Mouse (Mus musculus) testis, postnatal 14 days (tissue): ENCODE data around the gene Tmem231.
"Not testable (repeated sequence)": the region's sequence is repeated elsewhere in the genome, so short reads cannot be mapped to it uniquely, and the experiment has no call there.

Source experiments
- DNase-seq: peaks from one replicate; pipeline ENCODE4 v3.0.0; 2021; ENCODE audit warnings: low spot score

Tmem231 gene

DNA sequence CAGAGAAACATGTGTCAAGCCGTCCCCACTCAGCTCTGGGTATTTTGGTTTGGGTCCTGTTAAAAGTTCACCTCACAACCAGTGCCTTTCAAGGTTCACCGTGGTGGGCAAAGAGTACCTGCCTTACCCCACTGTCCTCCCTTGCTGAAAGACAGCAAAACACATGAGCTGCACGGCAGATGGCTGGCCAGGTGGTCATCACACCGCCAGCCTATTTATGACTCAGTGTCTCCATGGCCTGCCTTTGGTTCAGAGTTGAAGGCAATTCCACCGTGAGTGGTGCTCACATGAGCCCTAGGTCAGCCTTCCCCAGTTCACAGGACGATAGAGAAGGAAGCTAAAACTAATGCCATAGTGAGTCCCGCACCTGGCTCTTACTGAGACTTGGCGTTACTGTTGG lies 14.3 kb upstream of the Tmem231 start:
- no peak for DNase-seq

DNA sequence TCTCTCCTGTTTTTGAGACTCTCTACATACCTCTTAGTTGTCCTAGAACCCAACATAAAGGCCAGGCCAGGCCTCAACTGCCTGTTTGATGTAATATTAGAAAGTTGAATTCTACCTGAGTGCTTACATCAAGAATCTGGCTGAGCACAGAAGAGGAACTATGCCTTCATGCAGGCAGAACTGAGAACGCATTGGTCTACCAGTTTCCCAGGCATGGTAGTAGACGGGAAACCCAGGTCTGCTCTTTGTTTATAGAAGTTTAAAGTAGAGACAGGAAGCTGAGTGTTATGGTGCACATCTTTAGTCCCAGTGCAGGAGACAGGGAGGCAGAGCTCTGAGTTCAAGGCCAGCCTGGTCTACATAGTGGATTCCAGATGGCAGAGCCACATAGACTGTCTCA lies 13.5 kb upstream of the Tmem231 start:
- DNase-seq: no peak

DNA sequence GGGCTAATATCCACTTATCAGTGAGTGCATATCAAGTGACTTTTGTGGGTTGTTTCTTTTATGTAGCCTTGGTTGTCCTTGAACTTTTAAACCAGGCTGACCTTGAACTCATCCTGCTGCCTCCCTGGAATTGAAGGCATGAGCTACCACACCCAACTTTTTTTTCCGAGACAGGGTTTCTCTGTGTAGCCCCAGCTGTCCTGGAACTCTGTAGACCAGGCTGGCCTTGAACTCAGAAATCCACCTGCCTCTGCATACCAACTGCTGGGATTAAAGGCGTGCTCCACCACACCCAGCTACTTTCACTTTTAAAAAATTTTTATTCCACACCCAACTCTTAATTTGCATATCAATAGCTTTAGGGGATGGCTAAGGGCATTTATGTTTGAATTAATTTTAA lies 9.9 kb upstream of the Tmem231 start:
- DNase-seq: no peak

DNA sequence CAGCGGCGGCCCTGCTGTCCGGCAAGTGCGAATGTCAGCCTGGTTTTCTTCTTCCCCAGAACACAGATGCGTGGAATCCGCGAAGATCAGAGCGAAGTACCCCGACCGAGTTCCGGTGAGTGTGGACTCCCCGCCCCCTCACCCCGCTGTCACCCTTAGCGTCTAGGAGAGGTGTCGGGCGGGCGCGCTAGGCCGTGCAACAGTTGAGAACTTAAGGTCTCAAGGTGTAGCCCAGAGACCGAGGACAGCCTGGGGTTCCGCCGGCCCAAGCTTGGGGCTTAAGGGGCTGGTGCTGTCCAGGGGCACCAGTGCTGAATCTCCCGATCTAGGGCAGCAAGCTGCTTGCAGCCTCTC lies 7.4 kb upstream of the Tmem231 start:
- DNase-seq: peak; percentile 57

DNA sequence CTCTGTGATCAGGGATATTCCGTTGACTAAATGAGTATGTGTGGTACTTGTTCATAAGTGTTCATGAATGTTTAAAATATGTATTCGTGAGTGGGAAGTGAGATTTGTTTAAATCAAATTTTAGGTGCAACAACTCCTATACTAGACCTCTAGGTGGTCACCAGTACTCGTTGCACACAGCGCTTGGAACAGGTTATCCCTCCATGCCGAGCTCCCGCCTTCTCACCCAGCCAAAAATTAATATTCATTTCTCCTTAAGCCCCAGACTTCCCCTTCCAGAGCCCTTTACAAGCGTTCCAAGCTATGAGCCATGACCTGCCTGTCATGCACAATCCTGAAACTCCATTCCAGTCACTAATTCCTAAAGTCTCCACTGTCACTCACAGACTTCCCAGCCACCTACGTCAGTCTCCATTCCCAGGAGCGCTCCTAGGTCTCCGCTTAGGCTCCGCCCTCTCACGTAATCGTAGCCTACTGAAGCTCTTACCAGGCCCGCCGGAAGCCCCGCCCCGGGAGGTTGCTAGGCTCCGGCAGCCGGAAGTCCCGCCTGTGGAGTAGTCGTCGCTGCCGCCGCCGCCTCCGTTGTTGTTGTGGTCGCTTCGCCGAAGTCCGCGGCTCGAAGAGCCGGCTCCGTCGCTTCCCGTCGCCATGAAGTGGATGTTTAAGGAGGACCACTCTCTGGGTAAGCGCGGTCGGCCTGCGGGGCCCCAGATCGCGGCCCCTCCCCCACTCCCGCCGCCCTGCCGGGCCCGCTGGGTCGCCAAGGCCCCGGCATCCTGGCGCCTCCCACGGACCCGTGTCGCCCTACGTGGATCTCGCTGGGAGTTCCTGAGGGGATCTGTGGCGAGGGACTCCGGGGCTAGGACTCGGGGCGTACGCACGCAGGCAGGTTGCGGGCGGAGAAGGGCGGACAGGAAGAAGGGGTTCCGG lies 6.8 kb upstream of the Tmem231 start, which contains the start of gene Gabarapl2:
TSS of gene Gabarapl2 (plus strand) at position 533 of the 930 bp plus-strand sequence.
- DNase-seq: peak; percentile 96

DNA sequence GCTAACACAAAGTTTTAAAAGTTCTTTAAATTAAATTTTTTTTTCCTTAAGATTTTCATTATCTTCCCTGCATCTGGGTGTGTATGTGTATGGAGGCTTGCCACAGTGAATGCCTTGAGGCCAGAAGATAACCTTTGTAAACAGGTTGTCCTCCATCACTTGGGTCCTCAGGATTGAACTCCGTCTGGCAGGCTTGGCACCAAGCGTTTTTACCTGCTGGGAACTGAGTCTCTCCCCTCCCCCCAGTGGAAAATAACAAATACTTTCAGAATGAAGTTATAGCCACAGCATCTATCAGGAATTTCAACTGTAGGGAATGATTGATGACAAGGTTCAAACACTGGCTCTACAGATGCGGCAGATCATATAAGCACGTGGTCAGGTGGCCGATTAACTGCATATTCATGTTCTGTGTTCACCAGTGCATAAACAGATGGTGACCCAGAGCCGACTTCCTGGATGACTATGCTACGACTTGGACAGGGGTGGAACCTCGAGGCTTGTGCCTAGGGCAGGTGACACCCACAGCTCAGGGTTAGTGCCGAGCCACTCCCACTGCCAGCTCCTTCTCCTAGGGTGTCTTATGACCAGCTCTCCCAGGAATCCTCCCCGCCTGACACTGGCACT lies 5.9 kb upstream of the Tmem231 start:
- DNase-seq: peak; percentile 53

DNA sequence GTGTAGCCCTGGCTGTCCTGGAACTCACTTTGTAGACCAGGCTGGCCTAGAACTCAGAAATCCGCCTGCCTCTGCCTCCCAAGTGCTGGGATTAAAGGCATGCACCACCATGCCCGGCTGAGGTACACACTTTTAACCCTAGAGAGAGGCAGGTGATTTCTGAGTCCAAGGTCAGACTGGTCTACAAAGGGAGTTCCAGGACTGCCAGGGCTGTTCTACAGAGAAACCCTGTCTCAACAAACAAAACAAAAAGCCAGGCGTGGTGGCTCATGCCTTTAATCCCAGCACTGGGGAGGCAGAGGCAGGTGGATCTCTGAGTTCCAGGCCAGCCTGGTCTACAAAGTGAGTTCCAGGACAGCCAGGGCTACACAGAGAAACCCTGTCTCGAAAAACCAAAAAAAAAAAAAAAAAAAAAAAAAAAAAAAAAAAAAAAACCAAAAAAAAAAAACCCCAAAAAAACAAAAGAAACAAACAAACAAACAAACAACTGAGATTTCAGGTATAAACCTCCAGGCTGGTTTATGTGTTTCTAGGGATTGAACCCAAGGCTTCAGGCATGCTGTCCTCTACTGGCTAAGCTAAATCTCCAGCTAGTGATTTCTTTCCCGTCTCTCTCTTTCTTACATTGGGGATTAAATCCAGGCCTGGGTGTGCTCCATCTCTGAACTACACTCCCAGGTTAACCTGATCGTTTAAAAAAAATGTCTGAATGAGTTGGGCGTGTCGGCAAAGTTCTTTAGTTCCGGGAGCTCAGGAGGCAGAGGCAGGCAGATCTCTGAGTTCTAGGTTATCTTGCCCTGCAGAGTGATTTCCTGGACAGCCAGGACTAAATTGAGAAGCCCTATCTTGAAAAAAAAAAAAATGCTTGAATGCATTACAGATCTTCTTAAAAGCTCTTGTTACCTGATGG lies 4.7 kb upstream of the Tmem231 start:
- DNase-seq: not testable (repeated sequence)

DNA sequence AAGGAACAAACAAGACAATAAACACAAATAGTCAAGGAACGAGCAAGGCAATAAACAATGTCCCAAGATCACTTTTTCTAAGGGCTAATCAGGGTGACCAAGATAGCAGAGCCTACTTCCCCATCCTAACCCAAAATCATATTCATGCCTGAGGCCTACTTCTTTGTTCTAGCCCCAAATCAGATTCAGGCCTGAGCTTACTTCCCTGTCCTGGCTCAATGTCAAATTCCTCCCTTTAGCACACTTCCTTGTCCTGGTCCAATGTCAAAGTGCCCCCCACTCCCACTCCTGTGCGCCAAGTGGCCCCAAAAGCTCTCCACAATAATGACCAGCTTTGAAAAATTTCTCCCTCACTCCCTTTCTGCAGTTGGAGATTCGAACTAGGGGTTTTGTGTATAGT lies 3.5 kb upstream of the Tmem231 start:
- DNase-seq: no peak

DNA sequence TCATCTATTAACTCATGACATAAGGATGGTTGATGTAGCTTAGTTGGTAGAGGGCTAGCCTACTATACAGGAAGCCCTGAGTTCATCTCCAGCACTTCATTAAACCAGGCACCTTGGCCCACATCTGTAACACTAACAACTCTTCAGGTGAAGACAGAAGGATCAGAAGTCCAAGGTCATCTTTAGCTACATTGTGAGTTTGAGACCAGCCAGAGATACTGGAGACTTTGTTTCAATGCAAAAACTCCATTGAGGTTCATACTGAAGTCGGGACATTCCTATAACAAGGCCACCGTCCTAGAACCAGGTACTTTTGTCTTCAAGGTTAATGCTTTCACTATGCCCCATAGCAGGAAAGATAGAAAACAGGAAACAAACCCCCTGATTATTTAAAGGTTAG lies 520 bp upstream of the Tmem231 start:
- DNase-seq: no peak

DNA sequence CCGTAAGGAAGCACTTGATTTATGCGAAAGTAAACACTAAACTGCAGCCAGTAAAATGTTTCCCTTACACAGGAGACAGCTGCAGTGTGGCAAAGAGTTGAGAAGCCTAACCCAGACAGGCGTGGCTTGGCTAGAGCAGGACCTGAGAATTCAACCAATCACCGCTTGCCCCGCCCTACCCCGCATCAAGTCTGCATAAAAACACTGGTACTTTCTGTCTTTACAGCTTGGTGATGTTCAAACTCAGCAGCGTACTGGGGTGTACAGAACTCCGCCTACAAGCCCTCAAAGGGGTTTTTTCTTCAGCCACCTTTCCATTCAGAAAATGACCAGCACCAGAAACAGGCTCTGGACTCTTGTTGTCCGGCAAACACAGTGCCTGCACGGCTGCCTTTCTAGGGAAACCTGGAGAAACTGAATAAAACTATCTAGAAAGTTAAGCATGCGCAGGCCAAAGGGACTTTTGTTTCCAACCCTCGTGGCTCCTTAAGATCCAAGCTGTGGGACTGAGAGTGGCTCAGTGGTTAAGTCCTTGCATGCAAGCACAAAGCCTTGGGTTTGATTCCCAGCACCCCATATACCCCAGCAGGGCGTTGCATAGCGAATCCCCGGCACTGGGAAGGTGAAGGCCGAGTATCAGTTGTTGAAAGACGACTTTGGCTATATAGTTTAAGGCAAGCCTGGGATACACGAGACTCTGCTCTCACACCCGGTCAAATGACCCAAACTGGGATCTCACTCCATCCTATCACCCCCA lies 923 bp downstream of the Tmem231 start:
- peak; percentile 71 for DNase-seq

DNA sequence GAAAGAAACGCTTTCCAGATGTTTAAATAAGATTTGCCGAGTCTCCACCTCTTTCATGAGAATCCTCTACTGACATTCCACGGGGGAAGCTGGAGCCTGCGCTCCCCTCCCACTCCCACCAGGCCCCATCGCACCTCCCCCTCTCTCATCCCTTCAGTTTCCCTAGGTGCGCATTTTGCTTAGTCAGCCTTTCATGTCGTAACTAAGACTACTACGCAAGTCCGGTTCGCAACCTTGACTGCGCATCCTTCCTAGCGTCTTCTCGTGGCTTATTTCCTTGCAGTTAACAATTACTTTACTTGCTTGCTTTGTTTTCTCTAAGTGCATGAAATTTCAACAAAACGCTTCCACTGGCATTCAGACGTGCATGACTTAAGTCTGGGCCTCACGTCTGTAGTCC lies 2.0 kb downstream of the Tmem231 start:
- no peak for DNase-seq

DNA sequence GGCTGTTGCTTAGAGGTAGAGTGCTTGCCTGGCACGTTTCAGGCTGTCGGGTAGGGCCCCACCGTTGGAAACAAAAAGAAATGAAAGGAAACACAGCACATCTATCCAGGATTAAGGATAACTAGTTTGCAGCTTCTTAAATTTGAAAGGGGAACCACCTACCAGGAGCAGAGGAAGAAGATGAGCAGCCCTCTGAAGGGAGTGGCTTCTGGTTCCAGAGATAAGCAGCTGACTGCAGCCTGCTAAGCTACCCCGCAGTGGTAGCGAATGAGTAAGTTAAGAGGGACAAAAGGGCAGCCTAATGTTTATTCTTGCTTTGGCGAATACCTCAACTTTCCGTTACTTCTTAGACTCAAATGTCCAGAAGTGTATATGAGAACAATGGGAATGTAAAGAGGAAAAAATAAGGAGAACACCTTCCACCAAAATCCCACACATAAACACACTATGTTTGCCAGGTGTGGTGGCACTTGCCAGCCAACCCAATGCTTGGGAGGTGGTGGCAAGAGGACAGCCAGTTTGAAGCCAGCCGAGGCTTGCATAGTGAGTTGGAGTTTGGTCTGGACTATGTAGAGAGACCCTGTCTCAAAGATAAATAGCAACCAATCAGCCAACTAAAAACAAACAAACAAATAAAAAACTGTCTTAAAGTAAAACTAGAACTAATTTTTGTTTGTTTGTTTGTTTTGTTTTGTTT lies 3.9 kb downstream of the Tmem231 start:
- DNase-seq: no peak

DNA sequence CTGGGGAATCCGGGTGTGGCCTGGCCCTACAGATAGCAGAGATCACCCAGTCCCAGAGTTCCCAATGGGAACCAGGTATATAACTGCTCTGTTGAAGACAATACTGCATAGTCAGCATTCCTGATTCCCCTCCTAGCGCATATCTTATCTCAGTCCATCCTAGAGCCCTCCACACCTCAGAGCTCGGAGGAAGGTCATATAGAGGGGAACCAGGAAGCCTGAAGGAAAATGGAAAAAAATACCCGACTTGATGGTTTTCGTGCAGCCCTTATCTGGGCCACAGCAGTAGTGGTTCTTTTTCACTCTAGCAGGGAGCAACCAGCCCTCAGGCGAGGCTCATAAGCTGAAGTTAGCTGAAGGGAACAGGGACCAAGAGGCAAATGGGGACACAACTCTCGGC lies 8.7 kb downstream of the Tmem231 start:
- no peak for DNase-seq

DNA sequence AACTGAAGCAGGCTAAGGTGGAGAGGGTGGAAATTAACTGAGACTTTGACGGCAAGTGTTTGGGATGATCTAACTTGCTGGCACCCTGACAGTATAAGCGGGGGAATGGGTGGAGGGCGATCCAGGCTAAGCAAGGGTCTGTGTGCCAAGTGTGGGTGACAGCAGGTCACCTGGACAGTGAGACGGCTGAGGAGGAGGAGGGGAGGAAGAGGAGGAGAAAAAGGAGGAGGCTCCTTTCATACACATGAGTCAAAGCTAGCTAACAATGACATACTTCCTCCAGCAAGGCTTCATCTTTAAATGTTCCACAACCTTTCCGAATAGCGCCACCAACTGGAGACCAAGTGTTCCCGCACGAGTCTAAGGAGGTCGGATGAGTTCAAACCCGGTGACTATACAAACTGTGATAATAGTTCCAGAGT lies 10.3 kb downstream of the Tmem231 start:
- DNase-seq: peak; percentile 42

DNA sequence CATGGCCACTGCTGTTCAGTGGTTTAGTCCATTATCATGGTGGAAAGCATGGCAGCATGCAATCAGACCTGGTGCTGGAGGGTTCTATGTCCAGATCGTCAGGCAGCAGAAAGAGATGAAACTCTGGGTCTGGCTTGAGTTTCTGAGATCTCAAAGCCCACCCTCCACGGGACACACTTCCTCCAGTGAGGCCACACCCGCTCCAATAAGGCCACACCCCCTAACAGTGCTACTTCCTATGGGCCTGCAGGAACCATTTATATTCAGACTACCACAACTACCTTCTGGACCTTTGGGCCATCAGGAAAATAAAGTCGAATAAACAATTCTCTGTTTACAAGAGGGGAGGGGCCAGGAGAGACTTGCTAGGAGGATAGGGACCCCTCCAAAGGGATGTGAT lies 12.7 kb downstream of the Tmem231 start:
- DNase-seq: no peak

DNA sequence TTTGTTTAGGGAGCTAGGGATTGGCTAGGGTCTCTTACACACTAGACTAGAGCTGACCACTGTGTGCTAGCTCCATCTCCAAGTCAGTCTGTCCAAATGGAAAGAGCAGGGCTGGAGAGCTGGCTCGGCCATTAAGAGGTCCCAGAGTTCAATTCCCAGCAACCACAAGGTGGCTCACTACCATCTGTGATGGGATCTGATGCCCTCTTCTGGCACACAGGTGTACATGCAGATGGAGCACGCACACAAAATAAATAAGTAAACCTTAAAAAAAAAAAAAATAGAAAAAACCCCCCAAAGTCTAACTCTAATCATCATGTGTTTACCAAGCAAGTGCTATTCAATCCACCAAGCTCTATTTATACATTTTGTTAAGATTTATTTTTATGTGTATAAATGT lies 14.0 kb downstream of the Tmem231 start:
- no peak for DNase-seq

DNA sequence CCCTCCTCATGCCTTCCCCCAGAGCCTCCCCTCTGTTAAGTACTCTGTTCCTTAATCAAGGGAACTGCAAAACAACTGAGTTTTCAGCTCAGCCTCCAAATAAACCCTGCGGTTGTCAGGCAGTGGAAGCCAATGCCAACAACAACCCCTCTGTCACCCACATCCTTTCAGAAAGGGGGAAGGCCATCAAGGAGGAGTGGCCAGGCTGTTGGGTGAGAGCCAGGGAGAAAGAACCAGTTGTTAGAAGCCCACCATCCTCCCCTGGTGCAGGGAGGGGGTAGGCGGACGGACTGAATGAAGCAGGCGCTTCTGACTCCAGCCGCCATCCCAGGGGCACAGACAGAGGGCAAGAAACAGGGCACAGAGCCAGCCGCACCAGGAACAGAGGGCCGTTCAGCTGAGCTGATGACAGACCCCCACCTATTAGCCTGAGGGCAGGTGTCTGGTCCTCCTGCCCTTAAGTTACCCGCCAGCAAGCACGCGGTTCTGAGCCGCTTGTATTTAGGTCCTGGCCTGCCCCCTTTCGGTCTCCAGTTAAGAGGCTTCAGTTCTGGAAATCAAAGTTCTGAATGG lies 20.7 kb downstream of the Tmem231 start:
- no peak for DNase-seq

DNA sequence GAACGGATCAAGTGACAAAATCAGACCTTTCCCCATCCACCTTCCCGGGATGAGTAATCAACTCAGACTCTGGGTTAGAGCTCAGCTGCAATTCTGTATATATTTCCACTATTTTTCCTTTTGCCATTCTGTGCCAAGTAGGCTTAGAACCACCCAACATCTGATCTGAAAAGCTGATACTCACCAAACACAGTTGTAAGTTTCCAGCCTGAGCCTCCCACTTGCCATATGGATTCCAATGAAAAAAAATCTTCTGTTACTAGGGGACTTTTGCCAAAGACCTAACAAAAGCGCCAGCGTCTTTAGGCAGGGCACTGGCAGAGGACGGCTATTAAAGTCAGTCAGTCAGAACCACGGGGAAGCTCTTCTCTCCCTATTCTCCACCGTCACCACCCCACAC lies 22.1 kb downstream of the Tmem231 start:
- DNase-seq: no peak

DNA sequence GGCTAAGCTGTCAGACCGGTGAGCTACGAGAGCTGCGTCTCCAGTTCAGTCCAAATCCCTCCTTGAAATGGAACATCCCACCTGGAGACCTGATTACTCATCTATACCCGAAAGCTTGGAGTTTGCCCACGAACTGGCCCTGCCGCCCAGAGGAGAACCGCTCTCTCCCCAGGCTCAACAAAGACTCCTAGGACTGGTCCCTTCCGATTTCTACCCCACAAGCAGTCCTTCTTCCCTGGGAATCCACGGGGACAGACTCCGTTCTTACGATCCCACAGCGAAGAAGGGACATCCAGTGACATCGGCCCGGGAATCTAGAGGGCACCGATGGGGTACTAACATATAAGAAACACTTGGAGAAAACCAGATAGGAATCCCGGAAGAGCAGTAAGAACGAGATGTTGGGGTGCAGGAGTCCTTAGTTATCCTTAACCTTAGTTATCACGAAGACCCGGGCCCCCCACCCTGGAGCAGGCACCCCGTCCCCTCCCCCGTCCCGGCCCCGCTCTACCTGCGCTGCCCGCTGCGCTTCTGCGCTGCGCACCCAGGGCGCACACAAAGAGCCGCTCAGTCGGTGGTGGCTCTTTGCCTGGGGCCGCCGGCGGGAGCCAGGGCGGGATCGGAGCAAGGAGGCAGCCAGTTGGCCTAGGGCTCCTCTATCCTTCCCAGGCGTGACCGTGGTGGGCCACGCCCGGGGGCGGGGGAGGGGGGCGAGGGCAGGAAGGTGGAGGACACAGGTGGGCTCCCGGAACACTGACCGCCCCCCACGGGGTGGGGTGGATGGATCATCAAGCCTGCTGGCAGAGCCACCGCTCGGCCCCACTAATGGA lies 23.8 kb downstream of the Tmem231 start, which contains the start of gene Chst5:
TSS of gene Chst5 (minus strand) at position 827 of the 830 bp plus-strand sequence.
- no peak for DNase-seq
